Mouse (Mus musculus) left cerebral cortex, adult 11 months (tissue): ENCODE data around the gene Atp6v0a1.
A peak's percentile ranks its signal among the peaks of the same experiment; 100 is the strongest.

Experiments
- DNase-seq: peaks from one replicate; pipeline ENCODE4 v3.0.0; 2022; ENCODE audit warnings: low spot score

Gene Atp6v0a1

GRCm38 (mm10) chr11:101085617-101086322 is 76.5 kb downstream of the Atp6v0a1 start:
- DNase-seq, result no peak

- no peak for DNase-seq
Measured at GRCm38 (mm10) chr11:101086323-101086674, 77.0 kb downstream of the Atp6v0a1 start.

- DNase-seq, result peak; percentile 90
Measured at GRCm38 (mm10) chr11:101086756-101087681, 77.8 kb downstream of the Atp6v0a1 start, which contains the start of gene Mlx. Gene Mlx (plus strand): TSS chr11:101087277.

- no peak for DNase-seq
Measured at GRCm38 (mm10) chr11:101087682-101088055, 78.4 kb downstream of the Atp6v0a1 start.

GRCm38 (mm10) chr11:101089931-101090330 is 80.7 kb downstream of the Atp6v0a1 start:
- DNase-seq, result no peak

- DNase-seq, result no peak
Measured at GRCm38 (mm10) chr11:101094930-101095313, 85.7 kb downstream of the Atp6v0a1 start.

- peak; percentile 91 for DNase-seq
Measured at GRCm38 (mm10) chr11:101095314-101096024, 86.2 kb downstream of the Atp6v0a1 start, which contains the start of gene Psmc3ip. Gene Psmc3ip (minus strand): TSS chr11:101095436.

- DNase-seq, result no peak
Measured at GRCm38 (mm10) chr11:101098231-101098630, 89.0 kb downstream of the Atp6v0a1 start.

GRCm38 (mm10) chr11:101103011-101103410 is 93.8 kb downstream of the Atp6v0a1 start:
- DNase-seq, result no peak

- no peak for DNase-seq
Measured at GRCm38 (mm10) chr11:101109351-101109750, 100.1 kb downstream of the Atp6v0a1 start.

GRCm38 (mm10) chr11:101110708-101111107 is 101.5 kb downstream of the Atp6v0a1 start:
- no peak for DNase-seq

GRCm38 (mm10) chr11:101111178-101111577 is 101.9 kb downstream of the Atp6v0a1 start:
- no peak for DNase-seq

- DNase-seq, result no peak
Measured at GRCm38 (mm10) chr11:101112186-101112585, 102.9 kb downstream of the Atp6v0a1 start.
